Mouse (Mus musculus): Measurements from ENCODE around the gene Prkca.
"Not testable (repeated sequence)": the region's sequence is repeated elsewhere in the genome, so short reads cannot be mapped to it uniquely, and the experiment has no call there.

The Prkca gene

DNA sequence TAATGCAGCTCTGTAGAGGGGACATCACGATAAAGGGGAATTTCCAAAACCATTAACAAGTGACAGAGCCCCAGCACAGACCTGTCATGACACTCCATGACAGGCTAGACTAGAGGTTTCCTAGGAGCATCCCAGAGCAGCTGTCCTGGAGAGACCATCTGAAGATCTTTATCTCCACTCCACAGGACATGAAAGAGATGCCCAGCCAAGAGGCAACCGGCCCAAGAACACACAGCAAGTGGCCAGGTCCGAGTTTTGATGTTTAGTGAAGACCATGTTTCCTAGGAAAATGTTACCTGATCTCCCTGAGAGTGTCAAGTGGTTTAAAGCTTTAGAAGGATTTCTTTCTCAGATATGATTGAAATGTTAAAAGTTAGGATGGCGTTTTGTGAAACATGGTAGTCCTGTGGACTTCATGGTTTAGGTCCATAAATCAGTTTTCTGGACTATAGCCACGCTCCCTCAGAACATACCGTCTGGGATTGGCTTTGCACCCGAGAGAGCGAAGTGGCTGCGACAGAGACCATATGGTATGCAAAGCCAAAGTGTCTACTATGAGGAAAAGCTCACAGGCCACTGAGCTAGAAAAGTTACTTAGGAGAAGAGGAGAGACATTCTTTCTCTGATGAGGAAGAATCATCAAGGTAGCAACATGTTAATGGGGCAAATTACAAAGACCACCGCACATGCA, 226.2 kb downstream of the Prkca start:
- in situ Hi-C loops (cut with MboI): no loop called here

DNA sequence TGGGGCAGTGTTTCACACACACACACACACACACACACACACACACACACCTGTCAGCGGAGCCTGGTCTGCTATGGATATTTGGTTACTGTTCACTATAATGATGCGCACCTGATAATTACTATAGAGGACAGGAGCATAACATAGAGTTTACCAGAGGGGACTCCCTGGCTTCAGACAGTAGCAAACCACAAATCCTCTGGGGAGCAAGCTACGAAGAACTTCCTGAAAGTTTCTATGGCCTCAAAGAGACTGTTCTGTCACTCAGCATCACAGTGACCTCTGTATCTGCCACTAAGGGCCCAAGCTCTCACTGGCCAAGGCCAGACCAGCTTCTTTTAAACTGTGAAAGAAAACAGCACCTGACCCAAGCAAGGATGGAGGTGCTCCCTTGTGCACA, 229.6 kb downstream of the Prkca start:
- in situ Hi-C loops (cut with MboI): no loop called here

DNA sequence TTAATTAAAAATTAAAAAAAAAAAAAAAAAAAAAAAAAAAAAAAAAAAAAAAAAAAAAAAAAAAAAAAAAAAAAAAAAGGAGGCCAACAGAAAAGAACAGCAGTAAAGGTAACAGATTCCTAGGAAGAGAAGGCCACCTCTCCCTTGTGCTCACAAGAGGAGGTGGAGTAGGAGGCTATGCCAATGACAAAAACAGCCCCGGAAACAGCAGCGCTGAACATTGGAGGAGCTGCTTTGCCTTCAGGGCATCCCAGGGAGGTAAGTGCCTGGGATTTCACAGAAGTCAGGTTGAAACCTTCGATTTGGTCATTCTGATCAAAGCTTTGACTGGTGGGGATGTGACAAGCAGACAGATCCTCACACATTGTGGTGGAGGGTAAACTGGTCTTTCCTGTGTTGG, 231.3 kb downstream of the Prkca start:
- in situ Hi-C loops (cut with MboI): no loop called here

DNA sequence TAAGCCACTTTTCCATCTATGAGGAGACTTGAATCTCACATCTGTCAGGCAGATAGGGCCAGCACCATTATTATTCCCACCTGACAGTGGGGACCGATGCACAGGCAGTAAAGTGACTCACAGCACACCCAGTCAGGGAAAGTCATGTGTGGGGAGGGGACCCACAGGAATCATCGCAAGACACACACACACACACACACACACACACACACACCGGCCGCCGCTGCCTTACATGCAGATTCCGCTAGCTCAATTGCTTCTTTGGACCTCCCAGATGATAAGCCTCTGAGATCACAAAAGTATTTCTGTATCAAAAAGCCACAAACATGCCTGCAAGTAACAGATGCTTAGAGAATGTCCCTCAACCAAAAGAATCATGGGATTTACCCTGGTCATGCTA, 239.6 kb downstream of the Prkca start:
- in situ Hi-C loops (cut with MboI): no loop called here

DNA sequence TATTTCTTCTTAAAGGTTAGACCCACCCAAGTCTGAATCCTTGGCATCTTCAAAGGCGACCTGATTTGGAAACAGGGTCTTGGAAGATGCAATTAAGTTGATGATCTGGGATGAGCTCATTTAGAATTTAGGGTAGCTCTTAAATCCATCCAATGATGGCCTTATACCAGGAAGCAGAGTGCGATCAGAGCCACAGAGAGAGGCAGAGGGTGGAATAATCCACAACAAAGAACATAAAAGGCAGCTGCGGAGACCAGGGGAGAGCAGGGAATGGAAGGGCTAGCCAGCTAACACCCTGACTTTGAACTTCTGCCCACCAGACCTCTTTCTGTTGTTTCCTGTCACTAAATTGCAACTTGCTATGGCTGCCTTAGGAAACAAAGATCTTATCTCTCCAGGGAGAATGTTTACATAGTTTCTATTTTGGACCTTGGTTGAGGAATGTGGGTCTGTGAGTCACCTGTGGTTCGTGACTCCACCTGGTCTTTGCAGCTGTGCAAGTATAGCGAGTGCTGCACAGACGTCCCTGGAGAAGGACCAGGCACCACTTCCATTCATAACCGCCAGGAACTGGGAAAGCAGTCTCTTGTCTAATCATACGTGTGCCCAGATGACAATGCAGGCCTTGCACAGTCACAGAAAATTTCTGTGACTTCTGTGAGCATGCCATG, 242.3 kb downstream of the Prkca start:
- in situ Hi-C loops (cut with MboI): no loop called here

DNA sequence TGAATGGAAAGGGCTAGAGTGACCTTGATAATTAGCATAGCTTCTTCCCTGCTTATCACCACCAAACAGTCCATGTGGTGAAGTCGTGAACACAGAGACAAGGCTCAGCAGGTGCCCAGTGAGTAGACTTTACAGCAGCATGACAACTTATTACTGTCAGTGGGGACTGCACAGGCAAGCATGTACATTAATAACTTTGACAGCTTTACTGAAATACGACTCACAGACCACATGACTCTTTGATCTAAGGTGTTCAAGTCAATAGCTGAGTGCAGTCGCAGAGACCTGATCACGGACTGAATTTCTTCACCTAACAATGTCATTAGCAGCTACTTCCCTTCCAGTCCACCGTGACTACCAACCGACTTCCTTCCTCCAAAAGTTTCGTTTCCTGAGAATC, 245.4 kb downstream of the Prkca start:
- in situ Hi-C loops (cut with MboI): no loop called here

DNA sequence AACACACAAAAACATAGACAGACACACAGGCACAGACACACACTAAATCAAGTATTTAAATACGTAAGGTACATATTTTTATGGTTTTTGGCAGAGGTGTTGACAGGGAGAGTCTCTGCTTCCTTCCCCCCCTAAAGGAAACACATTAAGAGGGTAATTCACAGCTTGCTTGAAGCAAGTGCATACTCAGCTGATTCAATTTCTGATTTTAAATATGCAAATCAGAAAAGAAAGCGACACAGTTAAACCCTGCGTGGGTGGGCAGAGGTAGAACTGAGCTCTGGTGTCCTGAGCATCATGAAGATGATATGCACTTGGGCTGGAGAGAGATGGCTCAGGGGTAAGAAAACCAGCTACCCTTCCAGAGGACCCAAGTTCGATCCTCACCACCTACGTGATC, 248.9 kb downstream of the Prkca start:
- in situ Hi-C loops (cut with MboI): no loop called here

DNA sequence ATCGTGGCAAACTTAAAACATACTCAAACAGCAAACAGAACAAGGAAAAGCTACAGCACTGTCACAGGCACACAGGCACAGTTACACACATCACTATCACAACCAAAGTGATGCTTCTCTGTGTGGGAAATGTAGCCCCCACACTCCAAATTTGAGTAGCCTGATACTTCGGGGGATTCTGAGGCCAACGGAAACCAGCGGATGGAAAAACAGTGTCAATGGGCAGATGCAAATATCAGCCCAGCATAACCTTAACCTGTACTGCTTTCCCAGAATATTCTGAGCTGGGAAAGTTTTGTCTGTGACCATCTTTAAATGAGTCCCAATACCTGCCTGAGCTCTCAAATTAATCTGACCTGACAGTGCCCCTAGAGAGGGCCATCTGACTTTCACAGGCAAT, 250.5 kb downstream of the Prkca start:
- in situ Hi-C loops (cut with MboI): no loop called here

DNA sequence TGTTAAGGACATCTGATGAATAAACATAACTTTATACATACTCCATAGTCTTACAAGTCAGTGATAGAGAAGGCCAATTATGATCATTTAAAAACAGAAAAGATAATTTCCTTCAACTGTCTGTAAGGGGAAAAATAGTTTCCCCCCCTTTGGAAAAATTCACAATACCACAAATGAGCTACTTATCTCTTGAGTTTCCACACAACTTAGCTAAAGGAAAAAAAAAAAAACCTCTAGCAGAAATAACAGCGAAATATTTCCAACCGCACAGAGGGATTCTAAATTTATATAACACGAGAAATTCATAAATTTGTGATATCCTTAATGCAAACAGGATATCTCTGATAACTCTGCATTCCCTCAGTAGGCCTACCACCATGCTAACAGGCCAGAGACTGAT, 252.5 kb downstream of the Prkca start:
- in situ Hi-C loops (cut with MboI): no loop called here

DNA sequence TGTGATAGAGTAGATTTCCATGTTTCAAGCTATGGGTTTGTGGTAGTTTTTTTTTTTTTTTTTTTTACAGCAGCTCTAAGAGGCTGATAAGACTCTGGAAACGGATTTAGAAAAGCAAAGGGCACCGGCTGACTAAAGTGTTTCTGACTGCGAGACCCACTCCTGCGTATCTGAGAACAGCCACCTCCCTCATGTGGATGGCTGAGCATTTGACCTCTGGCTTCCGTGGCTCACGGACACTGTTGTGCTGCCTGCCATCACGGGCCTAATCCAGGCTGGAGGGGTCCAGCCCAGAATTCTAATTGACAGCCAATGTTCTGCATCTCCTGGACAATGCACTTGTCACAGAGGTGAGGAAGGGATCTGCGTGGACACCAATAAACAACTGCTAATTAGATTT, 253.0 kb downstream of the Prkca start:
- in situ Hi-C loops (cut with MboI): no loop called here

DNA sequence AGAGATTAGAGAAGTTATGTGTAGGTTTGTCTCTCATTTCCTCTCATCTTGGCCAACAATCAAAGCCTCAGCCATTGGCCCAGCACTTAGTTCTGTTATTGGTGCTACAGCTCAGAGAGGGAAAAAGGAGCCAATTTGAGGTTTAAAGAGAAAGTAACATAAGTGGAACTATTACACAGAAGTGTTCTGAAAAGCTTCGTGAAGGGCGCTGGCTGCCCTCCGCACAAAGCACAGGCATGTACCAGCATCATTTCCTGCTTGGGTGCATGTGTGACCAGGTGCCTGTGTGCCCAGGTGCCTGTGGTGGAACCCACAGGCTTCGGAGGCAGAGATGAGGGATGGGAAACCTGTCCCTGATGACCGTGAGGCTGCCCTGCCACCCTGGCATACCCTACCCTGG, 255.7 kb downstream of the Prkca start:
- in situ Hi-C loops (cut with MboI): no loop called here

DNA sequence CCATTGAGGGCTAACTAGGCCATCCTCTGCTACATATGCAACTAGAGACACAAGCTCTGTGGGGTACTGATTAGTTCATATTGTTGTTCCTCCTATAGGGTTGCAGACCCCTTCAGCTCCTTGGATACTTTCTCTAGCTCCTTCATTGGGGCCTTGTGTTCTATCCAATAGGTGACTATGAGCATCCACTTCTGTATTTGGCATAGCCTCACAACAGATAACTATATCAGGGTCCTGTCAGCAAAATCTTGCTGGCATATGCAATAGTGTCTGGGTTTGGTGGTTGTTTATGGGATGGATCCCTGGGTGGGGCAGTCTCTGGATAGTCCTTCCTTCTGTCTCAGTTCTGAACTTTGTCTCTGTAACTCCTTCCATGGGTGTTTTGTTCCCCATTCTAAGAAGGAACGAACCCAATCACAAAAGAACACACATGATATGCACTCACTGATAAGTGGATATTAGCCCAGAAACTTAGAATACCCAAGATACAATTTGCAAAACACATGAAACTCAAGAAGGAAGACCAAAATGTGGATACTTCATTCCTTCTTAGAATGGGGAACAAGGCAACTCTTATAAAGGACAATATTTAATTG, 256.5 kb downstream of the Prkca start:
- in situ Hi-C loops (cut with MboI): not testable (repeated sequence)

DNA sequence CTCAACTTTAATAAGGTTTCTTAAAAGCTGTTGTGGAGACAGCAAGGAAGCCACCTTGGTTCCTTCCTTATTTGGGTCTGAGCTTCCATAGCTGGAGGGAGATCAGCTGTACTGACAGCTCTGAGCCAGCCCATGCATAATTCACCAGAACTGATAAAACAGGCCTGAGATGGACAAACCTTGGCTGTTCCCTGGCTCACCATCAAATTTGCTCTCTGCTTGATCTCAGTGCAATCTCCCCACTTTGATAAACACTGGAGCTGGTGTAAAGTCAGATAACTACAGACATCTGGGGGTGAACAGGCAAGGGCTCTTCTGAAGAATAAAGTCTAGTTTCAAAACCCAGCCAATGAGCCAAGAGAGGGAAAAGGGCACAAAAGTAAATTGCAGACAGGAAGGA, 261.1 kb downstream of the Prkca start:
- in situ Hi-C loops (cut with MboI): no loop called here

DNA sequence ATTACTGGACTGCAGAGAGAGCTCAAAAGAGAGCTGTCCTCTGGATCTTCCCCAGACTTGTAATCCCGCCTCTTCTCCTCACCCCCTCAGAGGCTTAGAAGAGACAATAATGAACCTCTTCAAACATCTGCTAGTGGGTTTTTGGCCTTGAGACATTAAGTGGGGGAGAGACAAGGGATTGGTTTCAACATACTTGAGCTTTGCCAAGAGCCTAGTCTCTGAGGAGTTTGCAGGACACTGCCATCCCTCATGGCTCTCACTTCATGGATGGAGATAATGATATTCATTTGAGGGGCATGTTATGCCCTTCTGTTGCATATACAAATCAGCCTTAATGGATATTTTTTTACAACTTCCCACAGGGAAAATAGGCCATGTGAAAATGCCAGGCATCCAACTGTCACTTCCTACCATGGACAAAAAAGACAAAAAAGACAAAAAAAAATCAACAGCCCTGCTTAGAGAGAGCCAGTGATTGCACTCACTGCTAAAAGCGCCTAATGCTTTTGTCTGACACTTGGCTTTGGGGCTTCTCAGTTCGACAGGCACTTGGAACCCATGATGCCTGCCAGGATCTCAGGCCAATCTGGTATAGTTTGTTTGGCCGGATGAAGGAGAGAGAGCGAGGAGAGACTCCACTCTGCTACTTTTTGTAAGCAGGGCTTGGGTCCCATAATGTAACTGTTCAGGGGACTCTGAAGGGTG, 263.6 kb downstream of the Prkca start:
- in situ Hi-C loops (cut with MboI): no loop called here

DNA sequence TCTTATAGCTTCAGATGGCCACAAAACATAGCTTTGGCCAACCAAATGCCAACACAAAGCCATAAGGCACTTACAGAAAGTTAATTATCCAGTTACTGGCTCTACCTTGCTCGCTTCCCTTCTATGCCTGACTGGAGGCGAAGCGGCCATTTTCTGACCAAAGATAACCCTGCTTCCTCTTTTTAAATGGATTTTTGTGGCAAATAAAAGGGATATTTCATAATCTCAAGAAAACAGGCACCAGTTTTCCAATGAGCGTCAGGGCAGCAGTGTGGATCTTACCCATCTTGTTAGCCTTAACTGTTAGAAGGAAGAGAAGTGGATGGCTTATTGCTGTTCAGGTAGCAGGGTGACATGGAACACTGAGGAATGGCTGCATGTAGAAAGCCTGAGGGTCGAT, 264.3 kb downstream of the Prkca start:
- in situ Hi-C loops (cut with MboI): no loop called here

DNA sequence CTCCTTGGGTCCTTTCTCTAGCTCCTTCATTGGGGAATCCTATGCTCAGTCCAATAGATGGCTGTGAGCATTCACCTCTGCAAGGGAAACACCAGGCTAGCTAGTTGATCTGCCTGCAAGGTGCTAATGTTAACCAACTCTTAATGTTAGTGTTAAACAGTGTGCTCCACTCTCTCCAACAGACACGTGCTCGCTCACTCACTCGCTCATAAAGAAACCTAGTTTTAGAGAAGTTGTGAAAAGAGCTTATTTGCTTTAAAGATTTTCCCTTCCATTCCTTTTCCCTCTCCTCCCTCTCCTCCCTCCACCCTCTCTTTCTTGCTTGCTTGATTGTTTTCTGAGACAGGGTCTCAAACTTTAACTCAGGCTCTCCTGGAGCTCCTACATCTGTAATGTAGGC, 266.2 kb downstream of the Prkca start:
- in situ Hi-C loops (cut with MboI): no loop called here

DNA sequence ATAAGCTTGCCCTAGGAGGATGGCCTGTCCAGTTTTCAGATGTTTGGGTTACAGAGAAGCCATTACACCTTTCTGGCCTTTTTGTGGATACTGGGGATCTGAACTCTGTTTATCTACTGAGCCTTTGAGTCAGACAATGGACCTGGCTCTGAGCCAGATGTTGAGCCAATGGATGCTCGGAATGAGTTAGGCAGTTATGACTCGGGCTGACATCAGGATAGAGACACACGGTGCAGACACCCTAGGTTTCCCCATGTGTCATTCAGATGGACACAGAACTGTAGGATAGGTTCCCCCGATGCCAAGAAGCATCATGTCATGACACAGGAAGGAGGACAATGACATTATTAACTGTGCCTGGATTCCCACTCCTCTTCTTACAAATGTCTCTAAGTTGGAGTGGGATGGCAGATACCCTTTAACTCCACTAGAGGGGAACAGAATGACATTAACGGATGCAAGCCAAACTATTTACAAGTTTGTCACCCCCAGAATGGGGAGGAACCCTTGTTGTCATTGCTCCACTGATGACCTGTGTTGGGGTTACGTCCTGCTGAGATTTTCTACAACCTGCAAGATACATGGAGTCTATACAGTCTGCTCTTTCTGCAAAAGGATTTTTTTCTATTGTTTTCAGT, 271.0 kb downstream of the Prkca start:
- in situ Hi-C loops (cut with MboI): no loop called here

DNA sequence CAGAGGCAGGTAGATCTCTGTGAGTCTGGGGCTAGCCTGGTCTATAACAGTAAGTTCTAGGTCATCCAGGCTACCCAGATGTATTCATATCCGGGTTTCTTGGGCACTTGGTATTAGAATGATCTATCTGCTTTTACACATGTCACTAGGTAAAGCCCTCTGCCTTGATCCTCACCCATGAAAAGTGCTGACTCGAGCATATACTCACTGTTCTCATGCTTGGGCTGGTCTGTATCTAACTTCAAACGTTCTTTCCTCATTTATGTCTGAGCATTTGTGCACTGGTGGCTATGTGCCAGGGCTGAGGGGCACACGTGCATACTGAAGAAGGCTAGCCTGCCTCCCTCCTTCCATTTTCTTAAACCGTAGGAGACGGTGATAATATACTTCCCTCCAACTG, 272.5 kb downstream of the Prkca start:
- in situ Hi-C loops (cut with MboI): no loop called here

DNA sequence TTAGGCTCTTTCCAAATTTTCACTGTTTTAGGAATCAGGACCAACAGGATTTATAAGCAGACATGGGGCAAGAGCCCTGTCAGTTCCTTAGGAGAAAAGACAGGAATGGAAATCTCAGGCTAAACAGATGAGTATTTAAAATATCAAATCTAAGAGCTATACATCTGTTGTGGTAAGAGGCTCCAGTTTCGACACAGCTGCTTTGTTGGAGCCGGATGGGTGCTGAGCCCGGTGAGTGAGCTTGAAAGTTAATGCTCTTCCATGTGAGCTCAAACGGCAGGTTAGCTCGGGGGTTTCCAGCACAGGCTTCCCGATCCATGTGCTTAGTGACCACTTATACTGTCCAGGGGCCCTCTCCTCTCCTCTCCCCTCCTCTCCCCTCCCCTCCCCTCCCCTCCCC, 273.7 kb downstream of the Prkca start:
- in situ Hi-C loops (cut with MboI): no loop called here

DNA sequence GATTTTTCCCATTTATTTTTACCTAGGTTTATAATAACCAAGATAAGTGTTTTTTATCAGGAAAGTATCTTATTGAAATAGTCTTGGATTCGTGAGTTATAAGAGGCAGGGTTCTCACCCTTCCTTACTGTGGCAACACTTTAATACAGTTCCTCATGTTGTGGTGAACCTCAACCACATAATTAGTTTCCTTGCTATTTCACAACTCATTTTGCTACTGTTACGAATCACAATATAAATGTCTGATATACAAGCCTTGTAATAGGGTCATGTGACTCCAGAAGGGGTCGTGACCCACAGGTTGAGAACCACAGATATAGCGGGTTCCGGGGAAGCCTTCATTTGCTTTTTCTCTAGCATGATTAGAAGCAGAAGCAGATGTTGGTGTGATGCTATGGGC, 275.3 kb downstream of the Prkca start:
- in situ Hi-C loops (cut with MboI): no loop called here

DNA sequence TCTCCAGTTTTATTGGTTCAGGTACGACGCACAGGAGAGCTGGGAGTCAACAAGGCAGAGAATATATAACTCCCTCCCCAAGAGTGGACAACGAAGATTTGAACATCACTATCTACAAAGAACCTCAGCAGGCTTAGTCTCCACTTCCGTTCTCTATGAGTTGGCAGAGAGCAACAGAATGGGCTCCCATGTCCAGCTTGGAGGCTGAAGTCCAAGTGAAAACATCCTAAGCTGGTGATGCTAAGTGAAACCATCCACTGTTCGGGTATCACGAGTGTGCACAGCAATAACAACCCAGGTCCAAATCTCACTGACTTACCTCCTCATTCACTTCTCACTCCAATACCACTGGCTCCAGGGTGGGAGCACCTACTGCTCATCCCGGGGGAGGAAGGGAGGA, 276.6 kb downstream of the Prkca start:
- in situ Hi-C loops (cut with MboI): no loop called here

DNA sequence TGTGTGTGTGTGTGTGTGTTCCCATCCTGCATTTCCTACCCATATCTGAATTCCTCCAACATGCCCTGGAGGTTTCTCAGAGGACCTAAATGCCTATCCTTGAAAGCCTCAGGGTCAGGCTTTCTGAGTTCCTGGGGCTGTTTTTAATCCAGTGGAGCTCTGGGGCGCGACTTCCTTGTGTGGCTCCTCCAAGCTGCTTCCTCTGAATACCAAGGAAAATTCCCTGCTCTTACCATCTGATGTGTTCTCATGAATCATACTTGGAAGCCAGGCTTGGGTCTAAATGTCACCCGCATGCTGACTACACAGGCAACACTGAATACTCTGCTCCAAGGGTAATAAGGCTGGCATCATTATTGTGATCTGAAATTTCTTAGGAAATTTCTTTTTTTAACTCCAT, 279.3 kb downstream of the Prkca start:
- in situ Hi-C loops (cut with MboI): no loop called here

DNA sequence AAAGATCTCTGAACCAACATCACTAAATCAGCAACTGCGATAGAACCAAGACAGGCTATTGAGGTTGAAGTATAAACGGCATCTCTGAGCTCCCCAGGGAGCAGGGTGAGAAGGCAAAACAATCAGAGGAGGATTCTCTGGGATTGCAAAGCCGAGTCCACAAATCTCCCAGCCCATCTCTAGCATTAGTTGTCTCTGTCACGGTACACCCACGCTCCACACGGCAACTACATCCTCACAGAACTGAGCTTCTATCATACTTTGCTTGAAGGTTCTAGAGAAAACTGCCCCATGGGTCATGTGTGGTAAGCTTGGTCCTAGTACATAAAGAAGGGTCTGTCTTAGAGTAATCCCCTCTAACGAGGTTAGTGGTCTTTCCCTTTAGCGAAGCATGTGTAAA, 280.6 kb downstream of the Prkca start:
- in situ Hi-C loops (cut with MboI): no loop called here
